Mouse (Mus musculus): ENCODE measurements around the gene Epha4. TPM values are rescaled to one million over a fixed set of nuclear protein-coding genes. Genes with fewer than 3 reads are reported as not detected.

The Epha4 gene
- total and polyA plus RNA-seq, 3 experiments, result 3.9 to 26.0 (median 13.0) TPM

GRCm38 (mm10) chr1:77511372-77512058 lies 3.4 kb downstream of the Epha4 start (continued):
- 0 out of 2 replicates have a peak, but pooled peaks have one; percentile 32 for TF ChIP-seq TCF12 (IDR thresholded peaks at IDR 0.05; ENCODE audit: low read depth, low read length)

GRCm38 (mm10) chr1:77510623-77511022 lies 4.3 kb downstream of the Epha4 start:
- H3K9me3 ChIP-seq (replicated peaks; ENCODE audit: low read length), result peaks cover 3% of the 10 kb centered on the region
- H3K27me3 ChIP-seq (replicated peaks), result no peaks in the 10 kb centered on the region
- in situ Hi-C loops (cut with MboI; ENCODE audit: low pct_ligation_motif_present, low pct_unique_long_range_greater_than_20kb, low sequenced_read_pairs), result loop anchor here (25.0 kb wide), 2 partner anchors 323 to 423 kb away; no protein-coding TSS in a partner anchor
- H3K9ac ChIP-seq (ENCODE audit: insufficient read depth, low read depth), result peak overlapping the region; percentile 84
- H3K27ac ChIP-seq (ENCODE audit: insufficient read depth, low read depth), result peak overlapping the region; percentile 7; the same call in 1 of the 2 replicates
- dilution Hi-C loops (cut with MboI; ENCODE audit: extremely low pct_ligation_motif_present, extremely low pct_unique_long_range_greater_than_20kb, low sequenced_read_pairs), result no loop called here
- TF ChIP-seq POLR2A (IDR thresholded peaks at IDR 0.05; ENCODE audit: low read depth, low read length), result no peak
- no peak for TF ChIP-seq MYC (IDR thresholded peaks at IDR 0.05; ENCODE audit: low read depth, low read length)
- no peak for TF ChIP-seq PAX5 (IDR thresholded peaks at IDR 0.05; ENCODE audit: low read length)
- no peak for TF ChIP-seq GABPA (IDR thresholded peaks at IDR 0.05; ENCODE audit: insufficient replicate concordance, low read depth, low read length)
- no peak for TF ChIP-seq EP300 (IDR thresholded peaks at IDR 0.05; ENCODE audit: low read length)
- no peak for TF ChIP-seq ETS1 (conservative IDR thresholded peaks at IDR 0.05; ENCODE audit: low read depth, low read length)
- TF ChIP-seq CTCF (conservative IDR thresholded peaks at IDR 0.05 in 1 of 2, IDR thresholded peaks at IDR 0.05 in 1 of 2; ENCODE audit: low read depth in 2 of 2, low read length in 2 of 2), result no peak
- no peak for TF ChIP-seq TCF12 (IDR thresholded peaks at IDR 0.05; ENCODE audit: low read depth, low read length)
- no peak for TF ChIP-seq UBTF (IDR thresholded peaks at IDR 0.05; ENCODE audit: low read depth, low read length)
- H3K79me2 ChIP-seq (replicated peaks; ENCODE audit: control insufficient read depth, extremely low read depth, insufficient read depth, poor library complexity, severe bottlenecking), result peaks cover 75% of the 10 kb centered on the region
- peaks cover 8 to 11% of the 10 kb centered on the region in 2 experiments for H3K36me3 ChIP-seq (replicated peaks in 1 of 2; ENCODE audit: control insufficient read depth in 1 of 2, insufficient read depth in 1 of 2, low read length in 1 of 2)
- peak overlapping the region; percentile 7; the same call in 1 of the 2 replicates for H3K4me2 ChIP-seq (ENCODE audit: insufficient read depth, low read depth, poor library complexity, severe bottlenecking)
- DNase-seq (ENCODE audit: extremely low read depth), result no peak
- peaks cover 0 to 62% of the 10 kb centered on the region in 2 experiments; a peak in 2 of 4 replicates for H3K4me1 ChIP-seq (ENCODE audit: control insufficient read depth in 1 of 2, insufficient read depth in 2 of 2)
- H3K4me3 ChIP-seq (replicated peaks in 1 of 3; ENCODE audit: low read depth in 2 of 3, low read length in 2 of 3, poor library complexity in 1 of 3), result peak overlapping the region; percentile 51 to 64 (median 58)

DNA sequence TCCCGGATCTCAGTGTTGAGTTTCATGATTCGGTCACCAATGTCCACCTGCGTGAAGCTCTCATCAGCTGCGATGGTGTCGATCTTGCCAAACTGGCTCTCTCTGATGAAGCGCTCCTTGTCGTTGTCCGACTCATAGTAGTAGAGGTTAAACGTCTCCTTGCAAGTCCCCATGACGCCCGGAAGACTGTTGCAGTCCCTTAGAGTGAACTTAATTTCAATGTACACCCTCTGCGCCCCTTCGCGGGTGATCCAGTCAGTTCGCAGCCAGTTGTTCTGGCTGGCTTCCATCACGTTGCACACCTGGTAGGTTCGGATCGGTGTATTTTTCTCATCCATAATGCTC lies 8.1 kb downstream of the Epha4 start:
- in situ Hi-C loops (cut with MboI; ENCODE audit: low pct_ligation_motif_present, low pct_unique_long_range_greater_than_20kb, low sequenced_read_pairs), result loop anchor here (25.0 kb wide), 2 partner anchors 320 to 420 kb away; no protein-coding TSS in a partner anchor
- peaks cover 0 to 87% of the 10 kb centered on the region in 2 experiments; a peak in 2 of 4 replicates for H3K4me1 ChIP-seq (ENCODE audit: control insufficient read depth in 1 of 2, insufficient read depth in 2 of 2)
- peak overlapping the region; percentile 65 for H3K27ac ChIP-seq (ENCODE audit: insufficient read depth, low read depth)
- H3K9me3 ChIP-seq (replicated peaks; ENCODE audit: low read length), result no peaks in the 10 kb centered on the region
- H3K79me2 ChIP-seq (replicated peaks; ENCODE audit: control insufficient read depth, extremely low read depth, insufficient read depth, poor library complexity, severe bottlenecking), result peaks cover 47% of the 10 kb centered on the region
- TF ChIP-seq JUN (IDR thresholded peaks at IDR 0.05; ENCODE audit: insufficient read depth, low read depth, low read length) (no peak), PAX5 (IDR thresholded peaks at IDR 0.05; ENCODE audit: low read length) (no peak), ZNF384 (IDR thresholded peaks at IDR 0.05; ENCODE audit: low read depth, low read length) (no peak), ZMIZ1 (IDR thresholded peaks at IDR 0.05; ENCODE audit: low read depth, low read length) (no peak)
- peak overlapping the region; percentile 3; the same call in 1 of the 2 replicates for H3K9ac ChIP-seq (ENCODE audit: insufficient read depth, low read depth)
- H3K4me2 ChIP-seq (ENCODE audit: insufficient read depth, low read depth, poor library complexity, severe bottlenecking), result peak overlapping the region; percentile 55
- dilution Hi-C loops (cut with MboI; ENCODE audit: extremely low pct_ligation_motif_present, extremely low pct_unique_long_range_greater_than_20kb, low sequenced_read_pairs), result no loop called here
- H3K4me3 ChIP-seq (replicated peaks in 1 of 3; ENCODE audit: low read depth in 2 of 3, low read length in 2 of 3, poor library complexity in 1 of 3), result peak overlapping the region in 2 of 3 experiments; percentile 27 to 40
- no peaks in the 10 kb centered on the region for H3K27me3 ChIP-seq (replicated peaks)
- no peak for DNase-seq (ENCODE audit: extremely low read depth)
- peaks cover 8 to 15% of the 10 kb centered on the region in 2 experiments for H3K36me3 ChIP-seq (replicated peaks in 1 of 2; ENCODE audit: control insufficient read depth in 1 of 2, insufficient read depth in 1 of 2, low read length in 1 of 2)
